Mouse (Mus musculus): Measurements from ENCODE around the gene Asb13. TPM values are rescaled to one million over a fixed set of nuclear protein-coding genes. Genes with fewer than 3 reads are reported as not detected.

Asb13 gene
- polyA plus RNA-seq, 1 experiment from 2014 or later = 20.8 TPM

GRCm38 (mm10) chr13:3668068-3668467 is 34.2 kb downstream of the Asb13 start:
- no peaks in the 10 kb centered on the region for H3K36me3 ChIP-seq (replicated peaks)
- no peaks in the 10 kb centered on the region for H3K9me3 ChIP-seq
- ATAC-seq (replicated peaks) = no peak
- H3K4me1 ChIP-seq = no peaks in the 10 kb centered on the region
- H3K9ac ChIP-seq = no peak overlapping the region
- H3K4me3 ChIP-seq = no peak overlapping the region
- H3K27ac ChIP-seq = no peak overlapping the region
- no peak overlapping the region for H3K4me2 ChIP-seq
- 90% methylated on average over 3 of the region's 3 CpGs for WGBS
- H3K27me3 ChIP-seq (replicated peaks) = no peaks in the 10 kb centered on the region

DNA sequence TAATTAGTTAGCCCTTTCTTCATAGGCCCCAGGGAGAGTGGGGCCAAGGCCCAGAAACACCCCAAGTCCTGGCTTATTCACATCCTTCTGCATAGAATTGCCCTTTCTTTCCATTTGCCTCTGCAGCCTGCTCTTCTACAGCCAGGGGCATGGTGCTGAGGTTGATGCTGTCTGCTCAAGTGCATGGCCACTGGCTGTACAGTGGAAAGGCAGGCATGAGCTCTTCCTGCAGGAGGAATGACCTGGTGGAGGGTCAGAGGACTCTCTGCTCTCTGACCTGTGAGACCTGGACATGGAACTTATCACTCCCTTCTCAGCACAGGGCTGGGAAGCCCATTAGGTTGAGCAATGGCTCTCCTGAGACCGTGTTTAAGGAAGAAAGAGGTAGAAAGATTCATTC is 35.8 kb downstream of the Asb13 start:
- Histone ChIP-seq H3K9me3 (no peaks in the 10 kb centered on the region), H3K36me3 (replicated peaks) (no peaks in the 10 kb centered on the region), H3K4me2 (no peak overlapping the region), H3K4me1 (no peaks in the 10 kb centered on the region), H3K27me3 (replicated peaks) (no peaks in the 10 kb centered on the region), H3K9ac (no peak overlapping the region), H3K4me3 (no peak overlapping the region), H3K27ac (no peak overlapping the region)
- ATAC-seq (replicated peaks) = no peak
- WGBS = 83% methylated on average over 1 of the region's 1 CpGs

- no peaks in the 10 kb centered on the region for H3K4me1 ChIP-seq
- 79% methylated on average over 1 of the region's 1 CpGs for WGBS
Observed at GRCm38 (mm10) chr13:3670039-3670438, 36.2 kb downstream of the Asb13 start.

GRCm38 (mm10) chr13:3673151-3673550 is 39.3 kb downstream of the Asb13 start:
- H3K9me3 ChIP-seq = no peaks in the 10 kb centered on the region
- no peaks in the 10 kb centered on the region for H3K4me1 ChIP-seq
- H3K4me3 ChIP-seq = no peak overlapping the region
- WGBS = 83% methylated on average over 3 of the region's 3 CpGs
- no peak overlapping the region for H3K27ac ChIP-seq
- no peak overlapping the region for H3K9ac ChIP-seq
- no peak overlapping the region for H3K4me2 ChIP-seq
- no peaks in the 10 kb centered on the region for H3K27me3 ChIP-seq (replicated peaks)
- ATAC-seq (replicated peaks) = no peak
- H3K36me3 ChIP-seq (replicated peaks) = no peaks in the 10 kb centered on the region

More at GRCm38 (mm10) chr13:3670039-3670438, 36.2 kb downstream of the Asb13 start:
- Histone ChIP-seq H3K27ac (no peak overlapping the region), H3K27me3 (replicated peaks) (no peaks in the 10 kb centered on the region), H3K4me3 (no peak overlapping the region), H3K9ac (no peak overlapping the region), H3K36me3 (replicated peaks) (no peaks in the 10 kb centered on the region), H3K9me3 (no peaks in the 10 kb centered on the region), H3K4me2 (no peak overlapping the region)
- no peak for ATAC-seq (replicated peaks)

GRCm38 (mm10) chr13:3673622-3674021 is 39.8 kb downstream of the Asb13 start:
- no peak for ATAC-seq (replicated peaks)
- 71% methylated on average over 4 of the region's 4 CpGs for WGBS
- no peaks in the 10 kb centered on the region for H3K36me3 ChIP-seq (replicated peaks)

DNA sequence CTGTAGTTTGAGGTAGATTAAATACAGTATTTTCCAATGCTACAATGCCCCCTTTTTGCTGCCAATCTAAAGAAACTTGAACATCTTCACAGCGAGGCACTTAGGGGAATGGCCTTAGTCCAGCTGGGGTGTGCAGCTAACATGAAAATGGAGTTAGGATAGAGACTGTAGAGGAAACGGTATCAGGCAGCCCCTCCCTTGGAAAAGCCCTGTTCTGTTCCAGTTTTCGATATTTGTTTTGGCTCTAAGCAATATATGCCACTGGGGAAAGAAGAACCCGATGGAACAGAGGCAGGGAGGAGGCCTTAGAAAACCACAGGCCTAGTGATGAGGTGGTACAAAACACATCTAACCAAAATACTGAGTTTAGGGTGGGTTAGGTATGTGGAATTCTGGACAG is 42.0 kb downstream of the Asb13 start:
- Histone ChIP-seq H3K4me2 (no peak overlapping the region), H3K27ac (no peak overlapping the region), H3K27me3 (replicated peaks) (no peaks in the 10 kb centered on the region), H3K9ac (no peak overlapping the region), H3K4me3 (no peak overlapping the region), H3K36me3 (replicated peaks) (no peaks in the 10 kb centered on the region), H3K9me3 (no peaks in the 10 kb centered on the region), H3K4me1 (no peaks in the 10 kb centered on the region)
- ATAC-seq (replicated peaks) = no peak
- WGBS = 81% methylated on average over 4 of the region's 4 CpGs

More at GRCm38 (mm10) chr13:3673622-3674021, 39.8 kb downstream of the Asb13 start:
- Histone ChIP-seq H3K4me3 (no peak overlapping the region), H3K4me1 (no peaks in the 10 kb centered on the region), H3K4me2 (no peak overlapping the region), H3K27ac (no peak overlapping the region), H3K9ac (no peak overlapping the region), H3K9me3 (no peaks in the 10 kb centered on the region), H3K27me3 (replicated peaks) (no peaks in the 10 kb centered on the region)

GRCm38 (mm10) chr13:3679098-3679497 is 45.3 kb downstream of the Asb13 start:
- Histone ChIP-seq H3K36me3 (replicated peaks) (no peaks in the 10 kb centered on the region), H3K27me3 (replicated peaks) (no peaks in the 10 kb centered on the region), H3K9ac (no peak overlapping the region), H3K27ac (no peak overlapping the region), H3K9me3 (no peaks in the 10 kb centered on the region), H3K4me1 (no peaks in the 10 kb centered on the region), H3K4me3 (no peak overlapping the region), H3K4me2 (no peak overlapping the region)
- no peak for ATAC-seq (replicated peaks)
- WGBS = 86% methylated on average over 4 of the region's 4 CpGs

DNA sequence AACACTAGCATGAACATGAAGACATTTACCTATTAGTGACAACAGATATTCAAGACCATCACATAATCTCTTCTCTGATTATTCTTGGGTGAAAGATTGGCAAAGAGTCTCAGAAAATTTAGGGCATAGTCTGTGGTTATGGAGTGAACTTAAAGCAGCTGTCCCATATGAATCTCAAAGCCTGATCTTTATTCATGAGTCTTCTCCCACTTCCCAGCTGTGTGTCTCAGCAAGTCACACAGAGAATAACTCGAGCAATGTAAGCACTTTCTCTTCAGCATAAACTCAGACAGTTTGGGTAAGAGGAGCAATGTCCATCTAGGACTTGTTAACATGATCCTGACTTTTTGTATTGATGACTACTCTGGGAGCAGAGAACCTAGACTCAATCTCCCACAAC is 52.5 kb downstream of the Asb13 start:
- Histone ChIP-seq H3K9ac (no peak overlapping the region), H3K4me1 (no peaks in the 10 kb centered on the region), H3K9me3 (no peaks in the 10 kb centered on the region), H3K27ac (no peak overlapping the region), H3K4me3 (no peak overlapping the region), H3K36me3 (replicated peaks) (no peaks in the 10 kb centered on the region), H3K4me2 (no peak overlapping the region), H3K27me3 (replicated peaks) (no peaks in the 10 kb centered on the region)
- WGBS = 61% methylated on average over 1 of the region's 1 CpGs
- no peak for ATAC-seq (replicated peaks)

DNA sequence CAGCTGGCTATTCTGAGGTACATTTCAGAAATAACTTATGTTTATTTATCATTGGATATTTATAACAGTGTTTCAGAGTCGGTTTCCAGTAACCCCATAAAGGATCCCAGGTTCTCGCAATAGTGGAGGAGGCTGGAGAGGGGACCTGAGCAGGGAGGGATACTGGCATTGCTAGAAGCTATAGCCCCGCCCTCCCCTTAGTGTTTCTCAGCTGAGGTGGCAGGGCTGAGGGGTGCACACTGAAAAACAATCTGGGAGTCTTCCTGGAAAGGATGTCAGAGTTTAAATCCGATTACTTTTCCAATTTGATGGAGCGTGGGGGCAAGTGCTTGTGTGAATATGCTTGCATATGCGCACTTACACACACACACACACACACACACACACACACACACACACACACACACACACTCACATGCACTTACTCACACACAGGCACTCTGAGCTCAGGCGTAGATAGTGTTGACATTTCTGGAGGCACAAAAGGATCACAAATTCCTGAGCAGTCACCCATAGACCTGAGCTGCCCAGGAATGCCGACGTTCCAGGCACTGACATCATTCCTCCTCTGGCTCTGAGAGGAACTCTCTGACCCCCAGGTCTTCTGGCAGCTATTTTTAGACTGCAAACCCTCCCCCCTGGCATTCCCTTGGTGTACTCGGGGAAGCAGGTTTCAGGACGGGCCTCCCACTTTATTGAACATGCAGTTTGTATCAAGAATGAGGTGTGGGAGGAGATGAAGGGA is 60.9 kb downstream of the Asb13 start:
- H3K4me3 ChIP-seq = no peak overlapping the region
- WGBS = 10% methylated on average over 11 of the region's 11 CpGs

DNA sequence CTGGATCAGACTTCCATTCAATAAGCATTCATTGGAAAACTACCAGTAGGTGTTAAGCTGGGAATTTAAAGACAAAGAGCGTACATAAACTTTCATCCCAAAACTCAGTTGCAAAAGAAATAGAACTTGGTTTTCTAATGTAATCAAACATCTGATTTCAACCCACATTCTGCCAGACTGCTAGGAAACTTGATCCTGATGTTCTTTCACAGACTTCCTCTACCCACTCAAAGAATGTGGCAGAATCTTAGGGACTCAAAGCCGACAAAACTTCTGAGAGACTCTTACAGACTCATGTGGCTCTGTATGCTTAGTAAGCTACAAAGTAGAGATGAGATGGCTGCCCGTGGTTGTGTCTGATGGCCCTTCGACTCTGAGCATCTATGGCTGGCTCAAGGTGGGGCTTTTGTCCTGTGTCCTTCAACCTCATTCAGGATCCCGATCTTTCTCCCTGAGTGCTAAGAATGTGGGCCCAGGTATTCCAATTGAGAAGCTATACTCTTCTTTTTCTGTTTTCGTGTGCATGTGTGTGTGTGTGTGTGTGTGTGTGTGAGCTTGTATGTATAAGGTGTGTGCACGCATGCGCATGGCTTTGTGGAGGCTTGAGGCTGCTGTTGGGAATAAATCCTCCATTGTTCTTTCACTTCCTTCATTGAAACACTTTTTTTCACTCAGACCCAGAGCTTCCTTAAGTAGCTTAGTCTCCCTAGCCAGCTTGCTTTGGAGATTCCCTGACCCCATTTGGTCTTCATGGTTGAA is 63.3 kb downstream of the Asb13 start:
- Histone ChIP-seq H3K9me3 (no peaks in the 10 kb centered on the region), H3K4me1 (0 out of 2 replicates have a peak, but pooled peaks cover 3% of the 10 kb centered on the region), H3K27me3 (replicated peaks) (no peaks in the 10 kb centered on the region), H3K4me2 (no peak overlapping the region), H3K4me3 (no peak overlapping the region), H3K27ac (no peak overlapping the region), H3K36me3 (replicated peaks) (no peaks in the 10 kb centered on the region), H3K9ac (no peak overlapping the region)
- 76% methylated on average over 8 of the region's 8 CpGs for WGBS
- no peak for ATAC-seq (replicated peaks)

More for the DNA sequence above, 60.9 kb downstream of the Asb13 start:
- no peaks in the 10 kb centered on the region for H3K9me3 ChIP-seq
- H3K36me3 ChIP-seq (replicated peaks) = no peaks in the 10 kb centered on the region
- no peak overlapping the region for H3K4me2 ChIP-seq
- H3K27ac ChIP-seq = no peak overlapping the region
- no peaks in the 10 kb centered on the region for H3K27me3 ChIP-seq (replicated peaks)
- 0 out of 2 replicates have a peak, but pooled peaks cover 3% of the 10 kb centered on the region for H3K4me1 ChIP-seq
- no peak overlapping the region for H3K9ac ChIP-seq
- peak; percentile 37; the same call in 1 of the 2 replicates for ATAC-seq (replicated peaks)

DNA sequence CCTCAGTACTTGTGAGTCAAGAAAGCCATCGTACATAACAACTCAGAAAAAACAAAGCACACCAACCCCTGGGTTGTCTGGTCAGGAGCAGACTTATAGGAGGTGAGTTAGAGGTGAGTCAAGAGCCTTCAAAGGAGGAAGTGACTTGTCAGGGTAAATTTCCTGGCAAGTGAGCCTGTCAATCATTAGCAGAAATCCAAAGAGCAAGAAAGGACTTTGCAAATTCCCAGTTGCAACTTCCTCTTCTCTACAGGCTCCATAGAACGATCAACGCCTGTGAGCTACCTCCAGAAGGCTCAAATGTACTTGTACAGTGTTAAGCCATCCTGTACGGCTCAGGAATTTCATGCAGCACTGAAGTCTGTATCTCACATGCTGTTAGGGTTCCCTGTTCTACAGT is 66.9 kb downstream of the Asb13 start:
- no peaks in the 10 kb centered on the region for H3K27me3 ChIP-seq (replicated peaks)
- H3K4me1 ChIP-seq = no peaks in the 10 kb centered on the region
- WGBS = 87% methylated on average over 4 of the region's 4 CpGs
- no peak overlapping the region for H3K4me2 ChIP-seq
- H3K9me3 ChIP-seq = no peaks in the 10 kb centered on the region
- H3K36me3 ChIP-seq (replicated peaks) = no peaks in the 10 kb centered on the region
- H3K27ac ChIP-seq = no peak overlapping the region
- H3K9ac ChIP-seq = no peak overlapping the region
- no peak for ATAC-seq (replicated peaks)
- H3K4me3 ChIP-seq = no peak overlapping the region
